ENCODE assay signal across 18 mouse cellular contexts in genomic region chr2:15146414-15146813, GRCm38 (mm10).
DNase-seq lines count a peak whose midpoint lies in the region; ATAC-seq and TF ChIP-seq lines count a peak whose summit lies in the region.
"Had no signal": no experiment of that assay in that cellular context is flagged by ENCODE, and none has a peak within 500 bp of the region (broad histone marks: within the 10 kb centered on the region; RNA-seq: fewer than 3 reads in every experiment).

No protein-coding gene starts in this region.

- TF ChIP-seq CTCF in liver, postnatal 0 days (IDR thresholded peaks at IDR 0.05; ENCODE audit: low read depth), result no peak

- no peak overlapping the region for H3K4me2 ChIP-seq in liver, embryonic 15.5 days
- no peak overlapping the region for H3K4me2 ChIP-seq in liver, postnatal 0 days (ENCODE audit: low read depth, low read length)
- no peak overlapping the region for H3K4me2 ChIP-seq in stomach, embryonic 15.5 days
- H3K4me2 ChIP-seq: embryonic facial prominence, embryonic 13.5 days; forebrain, embryonic 13.5 days; heart, embryonic 12.5 days had no signal

- DNase-seq in kidney, adult 11 months, result peak; percentile 2
- no peak for DNase-seq in kidney, postnatal 14 days
- no peak for DNase-seq in liver
- no peak for DNase-seq in liver, postnatal 0 days
- DNase-seq in left cerebral cortex, postnatal 4 days, result no peak
- DNase-seq in frontal cortex, adult 2 months (ENCODE audit: extremely low spot score in 1 of 2, low spot score in 1 of 2), result no peak
- DNase-seq: adrenal gland, postnatal 10 days; cerebellum, adult 11-12 months; cerebellum, adult 9-10 months; cerebellum, postnatal 25 days; forebrain, postnatal 0 days; gastrocnemius, adult 2 months; gastrocnemius, postnatal 25 days had no signal

- no peak overlapping the region for H3K4me3 ChIP-seq in liver, embryonic 15.5 days (replicated peaks)
- H3K4me3 ChIP-seq in liver, postnatal 0 days (ENCODE audit: low read depth, low read length), result no peak overlapping the region
- H3K4me3 ChIP-seq in stomach, embryonic 15.5 days (replicated peaks), result no peak overlapping the region
- H3K4me3 ChIP-seq: embryonic facial prominence, embryonic 13.5 days; forebrain, embryonic 13.5 days; gastrocnemius, adult 2 months; heart, embryonic 12.5 days had no signal

- no peak for TF ChIP-seq EP300 in liver, postnatal 0 days (IDR thresholded peaks at IDR 0.05; ENCODE audit: low read depth)

- H3K27ac ChIP-seq in liver, embryonic 15.5 days (replicated peaks), result no peak overlapping the region
- peak overlapping the region; percentile 89 for H3K27ac ChIP-seq in liver, postnatal 0 days (ENCODE audit: low read depth)
- no peak overlapping the region for H3K27ac ChIP-seq in stomach, embryonic 15.5 days
- H3K27ac ChIP-seq: embryonic facial prominence, embryonic 13.5 days; forebrain, embryonic 13.5 days; gastrocnemius, adult 2 months had no signal

- peak; percentile 29; the same call in 1 of the 2 replicates for ATAC-seq in liver, embryonic 15.5 days (ENCODE audit: insufficient read depth)
- ATAC-seq in liver, postnatal 0 days, result peak; percentile 89
- peak; percentile 25; the same call in 1 of the 2 replicates for ATAC-seq in stomach, embryonic 15.5 days (ENCODE audit: insufficient read depth, low FRiP score, low read depth)
- ATAC-seq: forebrain, embryonic 13.5 days; forebrain, postnatal 0 days had no signal

- H3K9me3 ChIP-seq in liver, embryonic 15.5 days (replicated peaks), result no peaks in the 10 kb centered on the region
- H3K9me3 ChIP-seq in liver, postnatal 0 days (ENCODE audit: low read length), result no peaks in the 10 kb centered on the region
- H3K9me3 ChIP-seq in stomach, embryonic 15.5 days, result no peaks in the 10 kb centered on the region
- H3K9me3 ChIP-seq: embryonic facial prominence, embryonic 13.5 days; forebrain, embryonic 13.5 days; heart, embryonic 12.5 days had no signal

- H3K4me1 ChIP-seq in liver, embryonic 15.5 days (replicated peaks), result 0 out of 2 replicates have a peak, but pooled peaks cover 8% of the 10 kb centered on the region
- no peaks in the 10 kb centered on the region for H3K4me1 ChIP-seq in liver, postnatal 0 days (ENCODE audit: insufficient read depth)
- no peaks in the 10 kb centered on the region for H3K4me1 ChIP-seq in stomach, embryonic 15.5 days
- H3K4me1 ChIP-seq: embryonic facial prominence, embryonic 13.5 days; forebrain, embryonic 13.5 days; heart, embryonic 12.5 days had no signal

- WGBS in liver, embryonic 15.5 days (ENCODE audit: insufficient replicate concordance), result 50% methylated on average over 1 of the region's 1 CpGs
- 52% methylated on average over 1 of the region's 1 CpGs for WGBS in liver, postnatal 0 days (ENCODE audit: insufficient replicate concordance)
- 37% methylated on average over 1 of the region's 1 CpGs for WGBS in stomach, embryonic 15.5 days

- H3K36me3 ChIP-seq in liver, embryonic 15.5 days (replicated peaks), result no peaks in the 10 kb centered on the region
- no peaks in the 10 kb centered on the region for H3K36me3 ChIP-seq in liver, postnatal 0 days (replicated peaks; ENCODE audit: insufficient read depth, low read length)
- H3K36me3 ChIP-seq in stomach, embryonic 15.5 days, result no peaks in the 10 kb centered on the region
- H3K36me3 ChIP-seq: embryonic facial prominence, embryonic 13.5 days; heart, embryonic 12.5 days had no signal

- H3K9ac ChIP-seq in liver, embryonic 15.5 days, result no peak overlapping the region
- H3K9ac ChIP-seq in liver, postnatal 0 days (replicated peaks), result no peak overlapping the region
- H3K9ac ChIP-seq in stomach, embryonic 15.5 days, result no peak overlapping the region
- H3K9ac ChIP-seq: embryonic facial prominence, embryonic 13.5 days; forebrain, embryonic 13.5 days; forebrain, postnatal 0 days; heart, embryonic 12.5 days had no signal

- intact Hi-C loops in left cerebral cortex, postnatal 4 days (cut with DNase I), result no loop called here

- no peaks in the 10 kb centered on the region for H3K27me3 ChIP-seq in liver, embryonic 15.5 days
- no peaks in the 10 kb centered on the region for H3K27me3 ChIP-seq in liver, postnatal 0 days (ENCODE audit: insufficient read depth, low read length)
- H3K27me3 ChIP-seq in stomach, embryonic 15.5 days (replicated peaks), result no peaks in the 10 kb centered on the region
- H3K27me3 ChIP-seq: embryonic facial prominence, embryonic 13.5 days; forebrain, embryonic 13.5 days; heart, embryonic 12.5 days had no signal

Comparison
In these comparisons a context has a peak if more than half of its experiments do, and no peak if none do; other contexts are left out.
1. ATAC-seq: peak in every context shown above with its lines; median percentile 89 in liver, postnatal 0 days; 29 in liver, embryonic 15.5 days; 25 in stomach, embryonic 15.5 days.